Comparison of ENCODE assay signal across 8 mouse cellular contexts in genomic region chr19:7441493-7441892, GRCm38 (mm10). TPM values are rescaled to one million over a fixed set of nuclear protein-coding genes. Genes with fewer than 3 reads are reported as not detected.
A peak's percentile ranks its signal among the peaks of the same experiment; 100 is the strongest.
DNase-seq lines count a peak whose midpoint lies in the region; ATAC-seq and TF ChIP-seq lines count a peak whose summit lies in the region.

No protein-coding gene starts in this region.

- no peak for TF ChIP-seq POLR2A in lung, adult 2 months (IDR thresholded peaks at IDR 0.05; ENCODE audit: borderline replicate concordance, extremely low read depth, low read depth, low read length)

- ATAC-seq in liver, embryonic 11.5 days (replicated peaks; ENCODE audit: low FRiP score) = no peak
- 0 out of 2 replicates have a peak, but pooled peaks have one; percentile 51 for ATAC-seq in hindbrain, embryonic 14.5 days (ENCODE audit: low FRiP score)

- H3K9me3 ChIP-seq in liver, embryonic 11.5 days (ENCODE audit: control insufficient read depth, low read length) = no peaks in the 10 kb centered on the region
- no peaks in the 10 kb centered on the region for H3K9me3 ChIP-seq in hindbrain, embryonic 14.5 days (ENCODE audit: control insufficient read depth, low read length)

- no peak overlapping the region for H3K4me2 ChIP-seq in liver, embryonic 11.5 days
- H3K4me2 ChIP-seq in hindbrain, embryonic 14.5 days (replicated peaks) = no peak overlapping the region

- no peak overlapping the region for H3K4me3 ChIP-seq in liver, embryonic 11.5 days (ENCODE audit: low read depth, low read length)
- H3K4me3 ChIP-seq in hindbrain, embryonic 14.5 days (replicated peaks; ENCODE audit: low read length) = no peak overlapping the region
- no peak overlapping the region for H3K4me3 ChIP-seq in lung, adult 2 months (replicated peaks; ENCODE audit: extremely low read depth, low read depth, low read length)

- no peak overlapping the region for H3K9ac ChIP-seq in liver, embryonic 11.5 days (ENCODE audit: low read depth, low read length)
- H3K9ac ChIP-seq in hindbrain, embryonic 14.5 days = no peak overlapping the region

- H3K27me3 ChIP-seq in liver, embryonic 11.5 days (replicated peaks; ENCODE audit: control insufficient read depth, insufficient read depth, low read length) = no peaks in the 10 kb centered on the region
- H3K27me3 ChIP-seq in hindbrain, embryonic 14.5 days (ENCODE audit: control insufficient read depth, insufficient read depth, low read length) = no peaks in the 10 kb centered on the region

- H3K4me1 ChIP-seq in liver, embryonic 11.5 days (replicated peaks; ENCODE audit: control insufficient read depth, insufficient read depth, low read length) = 0 out of 2 replicates have a peak, but pooled peaks cover 3% of the 10 kb centered on the region
- H3K4me1 ChIP-seq in hindbrain, embryonic 14.5 days (replicated peaks; ENCODE audit: control insufficient read depth, insufficient read depth, low read length) = no peaks in the 10 kb centered on the region
- peaks cover 4% of the 10 kb centered on the region; the same call in 1 of the 2 replicates for H3K4me1 ChIP-seq in lung, adult 2 months (ENCODE audit: control insufficient read depth, insufficient read depth, low read length)

- H3K36me3 ChIP-seq in liver, embryonic 11.5 days (ENCODE audit: control insufficient read depth, insufficient read depth, low read length) = peaks cover 5% of the 10 kb centered on the region; the same call in 1 of the 2 replicates
- H3K36me3 ChIP-seq in hindbrain, embryonic 14.5 days (replicated peaks; ENCODE audit: control insufficient read depth, insufficient read depth) = peaks cover 11% of the 10 kb centered on the region; the same call in 1 of the 2 replicates

- peak; percentile 26; the same call in 1 of the 2 replicates for TF ChIP-seq CTCF in lung, adult 2 months (IDR thresholded peaks at IDR 0.05; ENCODE audit: insufficient read depth, low read length)

- peak; percentile 51 for DNase-seq in liver
- DNase-seq in liver, embryonic 11.5 days (ENCODE audit: low spot score) = no peak
- DNase-seq in ZHBTc4 (ENCODE audit: low read depth, low spot score) = peak; percentile 89
- peak; percentile 56 for DNase-seq in embryo, embryonic 9.5 days (ENCODE audit: extremely low spot score)
- DNase-seq in hindbrain, embryonic 14.5 days (ENCODE audit: low spot score) = peak; percentile 72
- DNase-seq in lung, adult 2 months = peak; percentile 56
- peak; percentile 58 for DNase-seq in ovary, postnatal 14 days (ENCODE audit: low spot score)
- no peak for DNase-seq in frontal cortex, postnatal 25 days (ENCODE audit: low spot score in 2 of 2)

- 65% methylated on average over 14 of the region's 14 CpGs for WGBS in liver, embryonic 11.5 days
- WGBS in hindbrain, embryonic 14.5 days = 63% methylated on average over 14 of the region's 14 CpGs
- 50% methylated on average over 14 of the region's 14 CpGs for WGBS in lung, adult 2 months

- no peak overlapping the region for H3K27ac ChIP-seq in liver, embryonic 11.5 days (ENCODE audit: low read depth, low read length)
- 0 out of 2 replicates have a peak overlapping the region, but pooled peaks have one; percentile 14 for H3K27ac ChIP-seq in hindbrain, embryonic 14.5 days

RNA-seq across cellular contexts. Expression of gene 2700081O15Rik, which starts 24.1 kb away (rescaled TPM):
- 3.5 and 4.8 TPM in 2 replicates for polyA plus RNA-seq in liver, embryonic 11.5 days (2014; fragmentation: Nextera tagmentation; extraction: Ambion mirVana)
- 15.4 and 16.3 TPM in 2 replicates for polyA plus RNA-seq in hindbrain, embryonic 14.5 days (2014; fragmentation: Nextera tagmentation; extraction: Ambion mirVana)
- 26.2 and 36.7 TPM in 2 replicates for polyA plus RNA-seq in lung, adult 2 months (2012; rRNA removed)

RNA-seq across cellular contexts. Expression of gene Rtn3, which starts 41.6 kb away (rescaled TPM):
- polyA plus RNA-seq in liver, embryonic 11.5 days (2014; fragmentation: Nextera tagmentation; extraction: Ambion mirVana) = 77.3 and 78.3 TPM in 2 replicates
- polyA plus RNA-seq in hindbrain, embryonic 14.5 days (2014; fragmentation: Nextera tagmentation; extraction: Ambion mirVana) = 549 and 625 TPM in 2 replicates
- polyA plus RNA-seq in lung, adult 2 months (2012; rRNA removed) = 106 and 107 TPM in 2 replicates

RNA-seq across cellular contexts. Expression of gene Atl3, which starts 52.3 kb away (rescaled TPM):
- polyA plus RNA-seq in liver, embryonic 11.5 days (2014; fragmentation: Nextera tagmentation; extraction: Ambion mirVana) = 10.7 and 11.2 TPM in 2 replicates
- polyA plus RNA-seq in hindbrain, embryonic 14.5 days (2014; fragmentation: Nextera tagmentation; extraction: Ambion mirVana) = 7.0 TPM in 2 replicates
- polyA plus RNA-seq in lung, adult 2 months (2012; rRNA removed) = 15.4 and 24.5 TPM in 2 replicates

RNA-seq across cellular contexts. Expression of gene Spindoc, which starts 58.7 kb away (rescaled TPM):
- polyA plus RNA-seq in liver, embryonic 11.5 days (2014; fragmentation: Nextera tagmentation; extraction: Ambion mirVana) = 16.2 and 16.7 TPM in 2 replicates
- 21.8 and 25.8 TPM in 2 replicates for polyA plus RNA-seq in hindbrain, embryonic 14.5 days (2014; fragmentation: Nextera tagmentation; extraction: Ambion mirVana)
- 19.0 and 19.3 TPM in 2 replicates for polyA plus RNA-seq in lung, adult 2 months (2012; rRNA removed)

Comparison
In these comparisons a context has a peak if more than half of its experiments do, and no peak if none do; other contexts are left out.
1. DNase-seq: peak in liver (single experiment), ZHBTc4 (single experiment), embryo, embryonic 9.5 days (single experiment), hindbrain, embryonic 14.5 days (single experiment), lung, adult 2 months (single experiment) and ovary, postnatal 14 days (single experiment); none in liver, embryonic 11.5 days (single experiment) and frontal cortex, postnatal 25 days (0 of 2).